Mouse (Mus musculus): ENCODE data around the gene Cacna1c.

DNA sequence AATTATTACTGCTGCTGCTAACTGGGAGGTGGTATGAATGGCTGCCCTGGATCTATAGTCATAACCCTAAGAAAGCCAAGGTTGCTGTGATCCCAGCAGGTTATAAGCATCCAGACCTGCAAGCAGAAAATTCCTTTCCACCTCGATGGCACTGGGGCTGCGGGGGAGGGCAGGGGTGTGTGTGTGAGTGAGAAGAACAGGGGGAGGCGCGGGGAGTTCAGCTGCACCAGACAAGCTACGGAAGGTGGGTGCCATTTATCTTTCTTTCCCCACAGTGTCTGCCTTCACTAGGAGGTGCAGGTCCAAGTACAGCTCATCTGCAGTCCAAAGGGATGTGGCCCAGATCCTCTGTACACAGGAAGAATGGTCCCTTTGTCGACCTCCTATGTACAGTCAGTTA, 473.9 kb downstream of the Cacna1c start:
- TF ChIP-seq GATA1 (IDR thresholded peaks at IDR 0.05; ENCODE audit: borderline replicate concordance, low read length): no peak
- TF ChIP-seq FLI1 (IDR thresholded peaks at IDR 0.05; ENCODE audit: low read length): no peak

Data from megakaryocyte, embryonic 14.5 days (primary cell).